Mouse (Mus musculus) T-helper 2 cell (primary cell): ENCODE results near the gene Anks1b.

Source experiments
- in situ Hi-C: fragments of 300-600 bp; cut with MboI, MseI; formaldehyde crosslinking; loops from one replicate; pipeline ENCODE4 v1.15.1; 2025; ENCODE audit warnings: high pct_unique_total_duplicates

Anks1b gene

DNA sequence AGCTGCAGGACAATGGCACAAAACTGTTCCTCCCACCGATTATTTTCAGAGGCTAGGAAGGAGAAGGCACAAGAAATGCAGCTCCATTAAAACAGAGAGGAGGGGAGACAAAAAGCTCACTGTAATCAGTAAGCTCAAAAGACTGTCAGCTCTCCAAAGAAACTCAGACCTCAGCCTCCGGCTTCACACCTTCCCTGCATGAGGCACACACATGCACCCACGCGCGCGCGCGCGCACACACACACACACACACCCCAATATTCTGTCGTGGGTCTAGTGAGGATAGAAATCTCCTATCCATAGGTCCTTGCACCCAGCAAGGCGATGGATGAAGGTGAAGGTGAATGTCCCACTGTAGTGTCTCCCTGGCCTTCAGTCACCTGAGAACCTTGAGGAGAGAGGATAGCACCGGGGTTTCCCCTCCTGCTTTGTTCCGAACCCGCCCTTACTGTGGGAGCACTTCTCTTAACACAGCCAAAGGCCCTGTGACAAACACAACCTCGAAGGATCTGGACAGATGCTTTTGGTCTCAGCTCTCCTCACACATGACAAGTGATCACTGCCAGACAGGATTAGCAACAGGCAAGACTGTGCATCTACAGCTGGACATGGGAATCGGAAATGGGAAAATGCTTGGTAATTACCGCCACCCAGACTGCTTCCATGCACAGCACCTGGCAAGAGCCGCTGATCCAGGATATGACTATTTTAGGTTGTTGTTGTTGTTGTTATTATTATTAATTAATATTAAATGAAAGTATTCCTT, 1074.5 kb downstream of the Anks1b start:
- in situ Hi-C loops = no loop called here

DNA sequence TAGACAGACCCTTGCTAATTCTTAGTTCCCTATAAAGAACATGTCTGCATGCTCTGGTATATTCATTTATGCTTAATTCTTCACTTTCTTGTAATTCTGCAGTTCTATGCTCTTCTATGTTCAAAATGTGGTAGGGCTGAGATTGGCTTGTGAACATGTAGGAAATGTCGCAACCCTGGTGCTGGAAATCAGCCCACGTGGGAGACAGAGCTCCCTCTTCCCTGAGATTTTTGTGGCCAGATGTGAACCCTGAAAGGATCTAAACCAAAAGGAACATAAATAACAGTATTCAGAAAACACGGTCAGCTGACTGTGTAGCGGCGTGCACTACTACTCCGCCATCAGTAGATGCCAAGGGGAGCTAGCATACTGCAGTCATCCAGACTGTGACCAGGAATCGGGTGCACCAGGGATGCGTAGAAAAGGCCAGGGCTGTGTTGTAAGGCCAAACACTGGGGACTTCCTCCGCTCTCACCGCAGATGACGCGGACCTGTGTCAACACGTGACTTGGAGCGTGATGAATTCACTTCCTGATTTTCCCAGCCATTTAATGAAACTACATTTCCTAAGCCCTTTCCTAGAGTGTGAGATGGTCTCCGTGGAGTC, 1079.9 kb downstream of the Anks1b start:
- in situ Hi-C loops = no loop called here

DNA sequence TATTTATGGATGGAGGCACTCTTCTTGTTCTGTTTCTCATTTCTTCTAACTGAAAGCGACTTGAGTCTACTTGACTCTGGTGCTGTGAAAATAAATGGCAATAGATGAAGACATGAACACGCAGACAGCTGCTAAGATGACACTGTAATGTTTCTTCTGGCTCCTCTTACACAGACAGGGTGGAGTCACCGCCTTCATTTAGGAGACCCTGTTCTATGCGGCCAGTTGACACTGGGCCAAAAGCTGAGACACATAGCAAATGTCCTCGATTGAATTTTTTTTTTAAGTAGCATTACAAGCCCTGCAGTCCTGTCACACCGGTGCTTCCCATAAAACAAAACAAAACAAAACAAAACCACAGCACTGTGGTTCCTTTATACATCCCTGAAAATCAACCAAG, 1080.5 kb downstream of the Anks1b start:
- in situ Hi-C loops = no loop called here

DNA sequence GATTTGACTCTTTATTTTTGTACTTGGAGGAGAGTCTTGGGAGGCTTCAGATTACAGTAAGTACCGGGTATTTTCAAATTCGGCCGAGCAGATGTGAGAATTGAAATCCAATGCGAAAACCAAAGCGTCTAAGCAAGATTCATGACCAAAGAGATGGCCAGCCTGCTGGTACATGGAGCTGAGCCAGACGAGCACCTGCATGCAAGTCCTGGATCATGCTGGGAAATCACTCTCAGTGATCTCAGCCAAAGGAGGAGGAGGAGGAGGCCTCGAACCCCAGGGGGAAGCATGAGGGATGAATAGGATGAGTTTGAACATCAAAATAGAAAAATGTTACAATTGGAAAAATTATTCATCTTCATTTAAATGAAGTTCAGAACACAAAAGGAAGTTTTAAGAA, 1087.1 kb downstream of the Anks1b start:
- in situ Hi-C loops = no loop called here

DNA sequence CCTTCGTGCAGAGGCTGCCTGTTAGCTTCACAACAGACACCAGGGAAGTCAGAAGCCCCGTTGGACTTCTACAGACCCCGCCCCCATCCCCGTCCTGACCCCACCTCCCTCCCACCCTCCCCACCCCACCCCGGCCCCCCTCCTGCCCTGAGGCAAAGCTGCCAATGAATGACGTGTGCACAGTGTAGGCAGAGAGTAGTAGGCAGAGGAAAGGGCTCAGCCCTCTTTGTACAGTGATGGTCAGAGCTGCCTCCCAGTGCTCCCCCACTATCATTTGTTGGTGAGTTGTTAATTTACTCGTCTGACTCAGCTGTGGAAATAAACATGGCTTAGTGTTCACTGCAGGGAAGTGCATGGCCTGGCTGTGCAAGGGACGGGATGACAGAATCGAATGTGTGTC, 1091.2 kb downstream of the Anks1b start:
- in situ Hi-C loops = no loop called here

DNA sequence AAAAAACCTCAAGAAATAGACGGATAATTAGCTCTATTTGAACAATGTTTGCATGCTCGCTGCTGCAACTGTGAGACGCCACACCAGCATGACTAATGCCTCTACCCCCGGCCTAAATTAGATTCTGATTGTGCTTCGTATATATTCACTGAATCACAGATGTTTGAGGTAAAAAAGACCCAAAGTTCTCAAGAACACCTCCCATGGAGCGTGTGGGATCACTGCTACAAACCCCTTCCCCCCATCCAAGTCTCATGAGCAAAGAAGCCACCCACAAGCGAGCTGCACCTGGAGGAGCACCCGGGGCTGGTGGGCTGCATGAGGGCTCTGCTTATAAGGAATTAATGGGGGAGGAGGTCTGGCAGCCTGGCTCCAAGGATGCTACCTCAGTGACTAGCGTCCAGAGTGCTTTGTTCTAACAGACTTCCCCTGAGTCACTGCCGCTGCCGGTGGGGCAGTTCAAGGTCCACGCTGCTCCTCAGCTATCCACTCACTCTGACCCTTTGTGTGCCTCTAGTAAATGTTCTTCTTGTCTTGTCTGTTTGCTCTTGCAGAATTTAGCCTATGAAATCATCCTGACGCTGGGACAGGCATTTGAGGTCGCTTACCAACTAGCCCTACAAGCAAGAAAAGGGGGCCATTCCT, 1092.5 kb downstream of the Anks1b start:
- in situ Hi-C loops = no loop called here

DNA sequence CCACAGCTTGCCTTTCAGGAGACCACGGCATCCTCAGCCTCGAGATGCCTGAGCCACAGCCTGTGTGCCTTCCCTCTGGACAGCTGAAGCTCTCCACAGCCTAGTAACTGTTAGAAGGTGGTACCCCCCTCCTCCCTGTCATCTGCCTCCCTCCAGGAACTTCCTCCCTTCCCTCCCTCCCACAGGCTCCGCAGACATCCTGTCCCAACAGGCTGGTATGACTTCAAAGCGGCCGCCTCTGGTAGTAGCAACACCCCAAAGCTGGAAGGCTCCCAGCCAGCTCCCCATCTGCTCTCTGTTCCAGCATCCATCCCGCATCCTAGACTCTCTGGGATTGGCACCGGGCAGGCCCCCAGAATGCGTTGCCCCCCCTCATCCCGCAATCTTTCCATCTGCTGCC, 1093.5 kb downstream of the Anks1b start:
- in situ Hi-C loops = no loop called here

DNA sequence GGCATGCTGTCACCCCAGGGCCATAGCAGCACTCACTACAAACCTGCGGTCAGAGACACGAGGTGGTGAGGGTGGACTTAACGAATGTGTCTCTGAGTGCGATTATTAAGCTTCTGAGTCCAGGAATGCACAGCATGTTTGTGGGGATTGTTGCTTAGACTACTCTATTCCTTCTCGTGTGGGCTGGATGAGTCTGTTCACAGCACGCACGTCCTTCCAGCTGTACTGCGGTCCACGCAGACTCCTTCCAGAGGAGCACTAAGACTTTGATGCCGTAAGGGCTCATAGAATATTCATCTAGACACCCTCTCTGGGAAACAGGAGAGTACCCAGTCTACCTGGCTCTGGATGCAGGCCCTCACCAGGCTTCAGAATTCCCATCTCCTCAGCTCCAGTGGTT, 1094.9 kb downstream of the Anks1b start:
- in situ Hi-C loops = no loop called here

DNA sequence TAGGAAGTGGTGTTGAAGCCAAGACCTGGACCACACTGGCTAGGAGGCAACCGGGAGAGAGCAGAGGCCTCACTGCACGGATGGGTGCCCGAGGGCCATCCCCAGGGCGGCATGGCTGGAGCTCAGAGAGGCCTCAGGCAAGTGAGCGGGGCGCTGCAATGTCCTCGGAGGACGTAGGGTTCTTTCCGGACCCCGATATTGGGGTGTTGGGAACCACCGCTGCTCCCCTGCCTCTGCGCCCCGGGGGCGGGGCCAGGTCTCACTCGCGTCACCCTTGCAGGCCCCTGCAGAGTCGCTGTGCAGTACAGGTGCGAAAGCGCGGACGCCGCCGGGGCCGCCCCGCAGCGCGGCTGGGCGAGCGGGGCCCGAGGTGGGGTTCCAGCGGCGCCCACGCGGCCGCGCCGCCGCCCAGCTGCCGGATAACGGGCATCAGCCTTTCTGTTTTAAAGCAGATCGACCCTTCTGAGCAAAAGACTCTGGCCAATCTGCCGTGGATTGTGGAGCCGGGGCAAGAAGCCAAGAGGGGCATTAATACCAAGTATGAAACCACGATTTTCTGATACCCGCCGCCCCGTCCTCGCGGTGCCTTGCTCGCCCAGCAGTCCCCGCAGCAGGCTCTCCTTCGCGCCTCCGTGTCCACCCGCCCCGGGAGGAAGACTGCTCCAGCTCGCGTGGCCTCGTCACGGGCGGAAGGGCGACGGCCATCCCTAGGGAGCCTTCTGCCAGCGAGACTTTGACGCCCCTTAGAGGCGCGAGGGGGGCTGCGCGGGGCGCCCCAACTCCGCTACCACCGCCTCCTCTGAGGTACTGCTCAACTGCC, 1096.3 kb downstream of the Anks1b start:
- in situ Hi-C loops = no loop called here

DNA sequence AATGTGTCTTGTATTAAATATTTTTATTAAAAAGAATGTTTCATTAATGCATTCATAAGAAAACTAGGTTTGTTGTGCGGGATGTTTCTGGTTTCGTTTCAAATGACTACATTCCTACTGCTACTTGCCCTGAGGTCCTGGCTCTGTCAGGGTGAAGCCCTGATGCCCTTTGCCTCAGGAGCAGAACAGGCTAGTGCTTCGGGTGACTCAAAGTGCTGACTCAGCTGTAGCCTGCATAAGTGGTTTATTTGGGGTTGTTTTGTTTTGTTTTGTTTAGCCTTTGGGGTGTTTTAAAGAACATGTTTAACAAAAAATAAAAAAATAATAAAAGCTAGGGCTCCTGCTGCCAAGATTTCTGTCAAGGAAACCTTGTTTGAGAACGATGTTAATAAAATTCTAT, 1097.3 kb downstream of the Anks1b start:
- in situ Hi-C loops = no loop called here

DNA sequence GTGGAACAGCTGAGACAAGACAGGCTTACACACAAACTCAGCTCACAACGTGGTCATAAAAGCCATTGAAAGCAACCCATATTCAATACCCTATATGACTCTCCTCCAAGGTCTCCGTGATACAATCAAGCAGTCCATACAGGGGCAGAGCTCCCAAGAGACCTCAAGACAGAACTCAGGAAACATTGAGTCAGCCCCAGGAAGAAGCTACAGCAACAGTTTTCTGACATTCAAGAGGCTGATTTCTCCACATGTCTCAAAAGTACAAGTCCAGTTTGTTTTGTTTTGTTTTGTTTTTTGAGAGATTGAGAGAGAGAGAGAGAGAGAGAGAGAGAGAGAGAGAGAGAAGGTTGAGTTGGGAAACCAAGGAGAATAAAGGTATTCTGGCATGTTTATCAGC, 1100.8 kb downstream of the Anks1b start:
- in situ Hi-C loops = no loop called here

DNA sequence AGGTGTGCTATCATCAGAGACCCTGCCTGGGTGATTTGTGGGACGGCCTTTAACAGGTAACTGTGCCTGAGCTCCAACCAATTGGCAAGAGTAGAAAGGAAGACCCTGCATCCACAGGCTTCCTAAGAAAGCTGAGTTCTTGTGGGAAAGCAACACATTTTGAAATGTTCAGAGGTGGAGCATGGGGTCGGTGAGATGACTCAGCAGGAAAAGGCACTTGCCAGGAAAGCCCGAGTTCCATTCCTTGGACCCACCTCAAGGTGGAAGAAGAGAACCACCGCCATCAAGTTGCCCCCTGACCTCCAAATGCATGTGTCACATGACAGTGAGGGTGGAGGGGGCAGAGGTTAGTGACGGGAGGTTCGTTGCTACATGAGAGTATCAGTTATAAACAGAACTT, 1101.2 kb downstream of the Anks1b start:
- in situ Hi-C loops = no loop called here

DNA sequence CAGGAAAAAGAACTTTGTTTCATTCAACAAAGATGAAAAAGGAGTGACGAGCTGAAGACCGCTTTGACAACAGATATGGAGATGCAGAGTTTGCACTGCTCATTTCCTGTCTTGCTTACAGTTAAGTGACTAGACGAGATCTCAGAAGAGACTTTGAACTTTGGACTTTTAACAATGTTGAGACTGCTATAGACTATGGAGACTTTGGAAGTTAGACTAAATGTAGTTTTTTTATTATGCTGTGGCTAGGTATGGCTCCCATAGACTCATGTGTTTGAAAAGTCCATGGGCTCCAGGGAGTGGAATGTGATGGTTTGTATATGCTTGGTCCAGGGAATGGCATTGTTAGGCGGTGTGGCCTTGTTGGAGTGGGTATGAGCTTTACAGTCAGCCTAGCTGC, 1108.5 kb downstream of the Anks1b start:
- in situ Hi-C loops = loop anchor here (10.0 kb wide), 1 partner anchor 1053 kb away; no protein-coding TSS in a partner anchor

DNA sequence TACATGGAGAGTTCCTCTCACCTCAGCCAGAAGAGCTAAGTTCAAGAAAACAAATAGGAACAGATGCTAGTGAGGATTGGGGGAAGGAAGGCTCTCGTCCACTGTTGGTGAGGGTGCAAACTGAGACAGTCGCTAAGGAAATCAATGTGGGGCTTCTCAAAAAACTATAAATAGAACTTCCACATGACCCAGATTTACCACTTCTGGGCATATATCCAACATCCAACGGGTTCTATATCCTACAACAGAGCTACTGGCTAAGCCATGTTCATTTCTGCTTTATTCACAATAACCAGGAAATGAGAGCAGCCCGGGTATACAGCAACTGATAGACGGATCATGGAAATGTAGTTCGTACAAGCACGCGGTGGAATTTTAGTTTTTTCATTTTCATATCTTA, 1109.7 kb downstream of the Anks1b start:
- in situ Hi-C loops = loop anchor here (10.0 kb wide), 1 partner anchor 1052 kb away; no protein-coding TSS in a partner anchor

DNA sequence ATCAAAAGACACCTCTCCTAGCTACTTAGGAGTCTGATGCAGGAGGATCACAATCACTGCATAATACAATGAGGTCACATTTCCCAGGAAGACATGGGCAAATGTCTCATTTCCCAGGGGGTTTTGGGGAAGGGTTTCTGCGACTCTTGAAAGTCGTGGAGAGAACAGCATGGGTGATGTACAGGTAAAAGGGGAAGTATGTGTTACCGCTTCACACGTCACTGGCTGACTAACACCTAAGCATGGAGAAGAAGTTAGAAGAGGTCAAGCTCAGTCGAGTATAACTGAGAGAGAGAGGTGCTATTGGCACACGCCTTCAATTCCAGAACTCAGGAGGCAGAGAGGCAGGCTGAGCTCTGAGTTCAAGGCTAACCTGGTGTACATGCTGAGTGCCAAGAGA, 1117.0 kb downstream of the Anks1b start:
- in situ Hi-C loops = no loop called here

DNA sequence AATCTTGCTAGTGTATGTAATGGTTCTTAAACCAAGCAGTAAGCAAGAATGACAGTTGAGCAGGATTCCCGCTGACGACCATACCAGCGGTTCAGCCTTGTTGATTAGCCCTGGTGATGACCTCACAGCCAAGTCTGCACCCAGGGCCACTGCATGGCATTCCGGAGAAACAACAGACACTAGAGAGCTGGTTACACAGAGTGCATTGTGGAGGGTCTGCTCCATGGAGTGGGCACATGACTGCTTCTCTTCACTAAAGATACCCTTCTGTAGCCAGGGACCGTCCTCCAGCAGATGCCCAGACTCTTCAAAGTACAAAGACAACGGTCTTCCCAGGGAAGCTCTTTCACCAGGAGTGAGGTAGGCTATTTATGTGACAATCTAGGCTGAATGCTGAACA, 1118.9 kb downstream of the Anks1b start:
- in situ Hi-C loops = no loop called here

DNA sequence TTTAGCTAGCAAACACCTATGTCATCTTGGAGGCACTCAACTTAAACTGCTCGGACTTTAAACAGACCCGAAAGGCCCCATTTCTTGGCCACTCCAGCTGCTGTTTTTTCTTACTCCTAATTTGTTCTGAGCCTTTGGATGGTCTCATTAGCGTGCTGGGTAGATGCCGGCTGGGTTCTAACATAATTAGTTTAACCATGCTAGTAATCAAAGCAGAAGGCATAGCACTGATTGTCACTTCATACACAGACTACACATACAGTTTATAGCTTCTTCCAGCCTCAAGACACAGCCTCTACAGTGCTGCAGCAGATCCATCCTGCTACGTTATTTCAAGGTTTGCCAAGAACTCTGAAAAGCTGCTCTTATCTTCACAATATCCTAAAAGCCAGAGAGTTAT, 1120.6 kb downstream of the Anks1b start:
- in situ Hi-C loops = no loop called here

DNA sequence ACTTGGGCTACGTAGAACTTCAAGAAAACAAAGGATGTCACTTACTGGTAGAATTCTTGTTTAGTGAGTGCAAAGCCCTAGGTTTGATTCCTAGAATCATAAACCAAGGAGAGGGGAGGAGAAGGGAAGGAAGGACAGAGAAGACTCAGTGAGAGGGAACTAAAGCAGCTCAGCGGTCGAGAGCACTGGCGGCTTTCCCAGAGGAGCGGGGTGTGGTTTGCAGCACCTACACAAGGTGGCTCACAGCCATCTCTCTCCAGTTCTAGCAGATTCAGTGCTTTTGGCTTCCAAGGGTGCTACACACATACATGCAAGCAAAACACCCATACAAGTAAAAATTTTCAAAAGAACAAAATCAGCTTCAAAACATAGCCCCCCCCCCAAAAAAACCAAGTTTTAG, 1126.6 kb downstream of the Anks1b start:
- in situ Hi-C loops = no loop called here

DNA sequence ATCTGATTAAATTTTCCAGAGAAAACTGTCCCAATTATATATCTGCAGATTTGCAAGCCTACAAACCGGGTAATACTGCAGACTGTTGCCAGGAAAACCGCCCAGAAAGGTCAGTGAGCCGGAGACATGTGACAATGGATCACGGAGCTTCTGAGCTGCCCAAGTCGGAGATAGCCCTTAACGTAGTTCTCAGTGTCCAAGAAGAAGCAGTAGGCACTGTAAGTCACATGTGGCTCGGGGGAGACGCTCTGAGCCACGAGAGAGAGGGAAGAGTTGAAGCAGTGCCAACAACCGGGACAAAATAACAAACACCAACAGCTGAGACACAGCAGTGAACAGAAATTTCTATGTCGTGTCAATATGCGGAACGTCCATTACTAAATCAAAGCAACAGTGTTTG, 1128.1 kb downstream of the Anks1b start:
- in situ Hi-C loops = no loop called here

DNA sequence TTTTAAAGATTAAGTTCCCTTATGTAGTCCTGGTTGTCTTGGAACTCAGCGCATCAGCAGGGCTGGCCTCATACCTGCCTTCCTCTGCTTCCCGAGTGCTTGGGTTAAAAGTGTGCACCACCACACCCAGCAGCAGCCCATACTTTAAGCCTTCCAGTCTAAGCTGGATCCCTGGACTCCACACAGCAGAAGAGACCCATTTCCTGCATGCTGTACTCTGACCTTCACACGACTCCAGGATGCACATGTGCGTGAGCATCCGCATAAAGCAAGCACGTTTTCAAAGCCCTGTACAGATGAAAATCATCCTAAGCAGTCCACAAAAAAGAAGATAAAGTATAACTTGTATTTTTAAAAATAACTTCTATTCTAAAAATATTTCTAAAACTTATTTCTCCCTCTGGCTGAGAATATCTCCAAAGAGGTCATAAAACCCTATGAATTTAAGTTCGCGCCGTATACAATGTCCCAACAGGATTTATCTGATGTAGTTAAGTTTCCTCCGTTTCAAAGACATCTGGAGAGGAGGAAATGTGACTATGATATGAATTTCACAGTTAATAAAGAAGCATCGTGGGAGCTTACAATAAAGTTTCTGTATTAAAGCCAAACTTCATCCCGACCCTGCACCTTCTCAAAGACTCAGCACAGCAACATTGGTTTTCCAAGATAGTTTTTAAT, 1132.7 kb downstream of the Anks1b start:
- in situ Hi-C loops = no loop called here
